Mouse (Mus musculus) neural tube, embryonic 14.5 days (tissue): ENCODE data around the gene Pdzd7. TPM values are rescaled to one million over a fixed set of nuclear protein-coding genes. Genes with fewer than 3 reads are reported as not detected.

Experiments
- ATAC-seq: fragments of 200-750 bp; cut with Nextera tagmentation; 2 replicates; pipeline ENCODE4 v1.8.0; 2017; ENCODE audit warnings: low read depth, mild to moderate bottlenecking, moderate TSS enrichment, moderate library complexity
- H3K27ac ChIP-seq: fragments of 300-500 bp; sonication (generic); 2 replicates; pipeline ENCODE4 v1.5.1; 2014; ENCODE audit warnings: low read depth, mild to moderate bottlenecking, control low read depth, low read length, moderate library complexity, mixed read lengths
- H3K27me3 ChIP-seq: fragments of 300-500 bp; sonication (generic); 2 replicates; pipeline ENCODE4 v1.6.1; 2014; ENCODE audit warnings: low read length; ENCODE audit not compliant: control insufficient read depth, insufficient read depth
- H3K36me3 ChIP-seq: fragments of 300-500 bp; sonication (generic); 2 replicates; pipeline ENCODE4 v1.6.1; 2014; ENCODE audit warnings: low read length, mixed read lengths; ENCODE audit not compliant: control insufficient read depth, insufficient read depth
- H3K4me1 ChIP-seq: fragments of 300-500 bp; sonication (generic); 2 replicates; pipeline ENCODE4 v1.6.1; 2014; ENCODE audit warnings: low read length; ENCODE audit not compliant: control insufficient read depth, insufficient read depth
- H3K4me2 ChIP-seq: fragments of 300-500 bp; sonication (generic); 2 replicates; pipeline ENCODE4 v1.6.1; 2014; ENCODE audit warnings: mild to moderate bottlenecking, low read depth, low read length, control low read depth
- H3K4me3 ChIP-seq: fragments of 300-500 bp; sonication (generic); 2 replicates; pipeline ENCODE4 v1.5.1; 2014; ENCODE audit warnings: low read depth, low read length, control low read depth, mixed read lengths
- H3K9ac ChIP-seq: fragments of 300-500 bp; sonication (generic); replicated peaks from 2 replicates; pipeline ENCODE4 v1.6.1; 2014; ENCODE audit warnings: low read depth, mild to moderate bottlenecking, control low read depth, low read length, mixed read lengths
- H3K9me3 ChIP-seq: fragments of 300-500 bp; sonication (generic); 2 replicates; pipeline ENCODE4 v1.6.1; 2016; ENCODE audit warnings: low read length; ENCODE audit not compliant: control insufficient read depth
- WGBS: fragments of 180-500 bp; shearing (Covaris S2); extraction: QIAGEN DNeasy Blood & Tissue Kit; methylation state at CpG from one replicate; pipeline ENCODE4 v1.1.7; 2014; 5-methylcytosine and 5-hydroxymethylcytosine counted together
- polyA plus RNA-seq: library from polyadenylated mRNA; unstranded; fragments of >200 nt; fragmentation: Nextera tagmentation; extraction: Ambion mirVana; gene quantifications from 2 replicates; pipeline ENCODE4 v1.2.1, GENCODE M21; 2014

Pdzd7 gene
- polyA plus RNA-seq, 1 experiment from 2014 or later: 2.5 TPM

- H3K4me1 ChIP-seq: peaks cover 10% of the 10 kb centered on the region; the same call in 1 of the 2 replicates
- no peaks in the 10 kb centered on the region for H3K36me3 ChIP-seq
- H3K4me3 ChIP-seq: no peak overlapping the region
- H3K9me3 ChIP-seq: no peaks in the 10 kb centered on the region
- H3K27ac ChIP-seq: no peak overlapping the region
- ATAC-seq: no peak
- no peaks in the 10 kb centered on the region for H3K27me3 ChIP-seq
- H3K9ac ChIP-seq: no peak overlapping the region
- WGBS: 72% methylated on average over 6 of the region's 6 CpGs
- no peak overlapping the region for H3K4me2 ChIP-seq
These were observed 58.5 kb downstream of the Pdzd7 start for GRCm38 (mm10) chr19:44987004-44987403.

GRCm38 (mm10) chr19:44985159-44985988, 60.1 kb downstream of the Pdzd7 start:
- Histone ChIP-seq H3K36me3 (peaks cover 13% of the 10 kb centered on the region), H3K27me3 (no peaks in the 10 kb centered on the region), H3K4me3 (no peak overlapping the region), H3K4me2 (no peak overlapping the region), H3K9ac (no peak overlapping the region), H3K9me3 (no peaks in the 10 kb centered on the region), H3K27ac (no peak overlapping the region), H3K4me1 (peaks cover 3% of the 10 kb centered on the region; the same call in 1 of the 2 replicates)
- ATAC-seq: no peak
- 76% methylated on average over 5 of the region's 5 CpGs for WGBS

GRCm38 (mm10) chr19:44984420-44984819, 61.1 kb downstream of the Pdzd7 start:
- no peak overlapping the region for H3K4me3 ChIP-seq
- H3K9ac ChIP-seq: no peak overlapping the region
- no peak for ATAC-seq
- no peak overlapping the region for H3K4me2 ChIP-seq
- no peaks in the 10 kb centered on the region for H3K27me3 ChIP-seq
- no peak overlapping the region for H3K27ac ChIP-seq
- 93% methylated on average over 4 of the region's 4 CpGs for WGBS
- H3K4me1 ChIP-seq: no peaks in the 10 kb centered on the region
- H3K36me3 ChIP-seq: peaks cover 17% of the 10 kb centered on the region
- H3K9me3 ChIP-seq: no peaks in the 10 kb centered on the region

GRCm38 (mm10) chr19:44983366-44983765, 62.2 kb downstream of the Pdzd7 start:
- ATAC-seq: no peak
- H3K27ac ChIP-seq: no peak overlapping the region
- no peaks in the 10 kb centered on the region for H3K4me1 ChIP-seq
- no peak overlapping the region for H3K9ac ChIP-seq
- H3K4me3 ChIP-seq: no peak overlapping the region
- H3K4me2 ChIP-seq: no peak overlapping the region
- H3K9me3 ChIP-seq: no peaks in the 10 kb centered on the region
- no peaks in the 10 kb centered on the region for H3K27me3 ChIP-seq
- 91% methylated on average over 6 of the region's 6 CpGs for WGBS
- peaks cover 18% of the 10 kb centered on the region for H3K36me3 ChIP-seq

- no peak overlapping the region for H3K4me3 ChIP-seq
- no peak overlapping the region for H3K4me2 ChIP-seq
- no peak overlapping the region for H3K9ac ChIP-seq
- H3K36me3 ChIP-seq: peaks cover 25% of the 10 kb centered on the region
- ATAC-seq: no peak
- no peaks in the 10 kb centered on the region for H3K9me3 ChIP-seq
- H3K27ac ChIP-seq: no peak overlapping the region
- WGBS: 81% methylated on average over 7 of the region's 7 CpGs
- H3K27me3 ChIP-seq: no peaks in the 10 kb centered on the region
- H3K4me1 ChIP-seq: no peaks in the 10 kb centered on the region
These were observed 62.9 kb downstream of the Pdzd7 start for GRCm38 (mm10) chr19:44982477-44983115.

- no peak overlapping the region for H3K9ac ChIP-seq
- H3K9me3 ChIP-seq: no peaks in the 10 kb centered on the region
- H3K4me2 ChIP-seq: no peak overlapping the region
- no peaks in the 10 kb centered on the region for H3K4me1 ChIP-seq
- WGBS: 93% methylated on average over 2 of the region's 2 CpGs
- ATAC-seq: no peak
- no peak overlapping the region for H3K4me3 ChIP-seq
- H3K27me3 ChIP-seq: no peaks in the 10 kb centered on the region
- H3K36me3 ChIP-seq: peaks cover 36% of the 10 kb centered on the region
- no peak overlapping the region for H3K27ac ChIP-seq
These were observed 64.7 kb downstream of the Pdzd7 start for GRCm38 (mm10) chr19:44980787-44981186.

- H3K4me1 ChIP-seq: no peaks in the 10 kb centered on the region
- WGBS: 93% methylated on average over 6 of the region's 6 CpGs
- no peaks in the 10 kb centered on the region for H3K27me3 ChIP-seq
- no peak overlapping the region for H3K4me3 ChIP-seq
- ATAC-seq: no peak
- no peaks in the 10 kb centered on the region for H3K9me3 ChIP-seq
- no peak overlapping the region for H3K4me2 ChIP-seq
- H3K9ac ChIP-seq: no peak overlapping the region
- H3K36me3 ChIP-seq: peaks cover 64% of the 10 kb centered on the region
- no peak overlapping the region for H3K27ac ChIP-seq
These were observed 68.4 kb downstream of the Pdzd7 start for GRCm38 (mm10) chr19:44977148-44977547.

Other genes starting within 250 kb of the Pdzd7 start
- gene Slf2, start 114.6 kb downstream of the Pdzd7 start, polyA plus RNA-seq: 41.5 and 46.3 TPM in 2 replicates
- 24.5 and 27.8 TPM in 2 replicates for gene Sema4g, start 56.6 kb downstream of the Pdzd7 start, polyA plus RNA-seq
- 10.2 and 12.8 TPM in 2 replicates for gene Twnk, start 40.1 kb downstream of the Pdzd7 start, polyA plus RNA-seq
- gene Mrpl43, start 39.3 kb downstream of the Pdzd7 start, polyA plus RNA-seq: 82.0 and 88.0 TPM in 2 replicates
- 16.1 and 20.3 TPM in 2 replicates for gene Lzts2, start 31.3 kb downstream of the Pdzd7 start, polyA plus RNA-seq
- 73.7 and 79.6 TPM in 2 replicates for gene Sfxn3, start 1.8 kb upstream of the Pdzd7 start, polyA plus RNA-seq
- 1.2 and 2.1 TPM in 2 replicates for gene Kazald1, start 29.5 kb upstream of the Pdzd7 start, polyA plus RNA-seq
- gene Tlx1, start 105.0 kb upstream of the Pdzd7 start, polyA plus RNA-seq: 0.35 TPM in 1 of 2 replicates, not detected in the other
- 23.0 and 24.3 TPM in 2 replicates for gene Lbx1, start 190.1 kb upstream of the Pdzd7 start, polyA plus RNA-seq